Mouse (Mus musculus): ENCODE results near the gene Cdip1. TPM values are rescaled to one million over a fixed set of nuclear protein-coding genes. Genes with fewer than 3 reads are reported as not detected.
"Not testable (repeated sequence)": the region's sequence is repeated elsewhere in the genome, so short reads cannot be mapped to it uniquely, and the experiment has no call there.

The Cdip1 gene
- total RNA-seq, 2 experiments from 2014 or later: 59.0 to 66.1 TPM

DNA sequence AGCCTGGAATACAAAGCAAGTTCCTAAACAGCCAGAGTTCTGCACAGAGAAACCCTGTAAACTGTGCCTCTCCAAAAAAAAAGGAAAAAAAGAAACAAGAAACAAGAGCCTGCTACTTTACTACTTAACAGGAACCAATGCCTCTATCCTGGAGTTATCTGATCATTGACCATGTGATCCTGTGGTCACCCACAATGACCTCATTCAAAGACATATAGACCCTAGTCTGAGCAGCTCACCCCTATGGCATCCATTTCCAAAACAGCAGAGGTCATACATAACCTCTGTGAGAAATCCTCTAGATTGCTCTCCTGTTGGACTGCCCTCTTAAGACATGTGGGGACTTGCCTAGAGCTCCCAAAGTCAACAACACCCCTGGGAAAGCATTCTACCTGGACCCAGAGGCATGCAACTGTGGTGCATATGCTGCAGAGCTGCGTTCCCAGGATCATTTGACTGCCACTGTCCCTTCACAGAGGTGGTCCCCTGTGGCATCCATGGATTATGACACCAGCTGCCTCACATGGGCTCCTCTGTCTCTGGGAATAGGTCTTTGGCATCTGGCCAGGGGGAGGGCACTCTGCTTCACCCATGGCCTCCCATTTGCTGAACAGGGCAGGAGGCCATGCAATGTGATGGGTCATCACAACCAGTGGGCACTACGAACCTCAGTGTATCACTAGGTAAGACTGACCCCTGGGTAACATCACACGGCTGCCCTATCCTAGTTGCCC is 12.8 kb downstream of the Cdip1 start:
- no peak for DNase-seq
- intact Hi-C loops (cut with DNase I): no loop called here

GRCm38 (mm10) chr16:4773289-4773970 is 16.7 kb downstream of the Cdip1 start:
- intact Hi-C loops (cut with DNase I): no loop called here
- peak in 1 of 2 experiments; percentile 13 for DNase-seq

GRCm38 (mm10) chr16:4768719-4769118 is 21.4 kb downstream of the Cdip1 start:
- intact Hi-C loops (cut with DNase I): loop anchor here (10.0 kb wide), 2 partner anchors 96 to 146 kb away; no protein-coding TSS in a partner anchor
- no peak for DNase-seq

GRCm38 (mm10) chr16:4767012-4767790 is 22.9 kb downstream of the Cdip1 start:
- no peak for DNase-seq

GRCm38 (mm10) chr16:4765852-4766251 is 24.2 kb downstream of the Cdip1 start:
- intact Hi-C loops (cut with DNase I): loop anchor here (10.0 kb wide), 2 partner anchors 99 to 149 kb away; no protein-coding TSS in a partner anchor
- no peak for DNase-seq

More at GRCm38 (mm10) chr16:4767012-4767790, 22.9 kb downstream of the Cdip1 start:
- intact Hi-C loops (cut with DNase I): loop anchor here (10.0 kb wide), 2 partner anchors 98 to 148 kb away; no protein-coding TSS in a partner anchor

- intact Hi-C loops (cut with DNase I): loop anchor here (2.0 to 10.0 kb wide), 3 partner anchors 28 to 152 kb away; partner anchors contain the start of gene Cdip1
- DNase-seq: peak in 1 of 2 experiments; percentile 13
Measured at GRCm38 (mm10) chr16:4763276-4763675, 26.8 kb downstream of the Cdip1 start.

DNA sequence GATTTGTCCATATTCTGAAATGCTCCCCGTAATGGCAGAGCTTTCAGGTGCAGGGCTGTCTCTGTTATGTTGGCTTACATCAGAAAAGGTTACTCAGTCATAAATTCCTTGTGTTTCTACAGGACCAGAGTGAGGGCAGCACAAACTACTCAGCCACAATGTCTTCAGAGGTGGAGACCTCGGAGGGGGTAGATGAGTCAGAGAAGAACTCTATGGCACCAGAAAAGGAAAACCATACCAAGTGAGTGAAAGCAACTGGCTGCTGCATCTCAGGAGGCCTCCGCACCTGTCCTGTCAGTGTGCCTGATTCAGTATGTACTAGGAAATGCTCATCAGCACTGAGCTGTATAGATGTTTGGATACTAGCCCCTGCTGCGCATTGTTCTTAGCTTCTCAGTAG is 27.7 kb downstream of the Cdip1 start:
- intact Hi-C loops (cut with DNase I): loop anchor here (2.0 to 10.0 kb wide), 3 partner anchors 28 to 152 kb away; partner anchors contain the start of gene Cdip1
- DNase-seq: no peak

GRCm38 (mm10) chr16:4756660-4757335 is 33.3 kb downstream of the Cdip1 start:
- DNase-seq; intact Hi-C loops (cut with DNase I): not testable (repeated sequence)

DNA sequence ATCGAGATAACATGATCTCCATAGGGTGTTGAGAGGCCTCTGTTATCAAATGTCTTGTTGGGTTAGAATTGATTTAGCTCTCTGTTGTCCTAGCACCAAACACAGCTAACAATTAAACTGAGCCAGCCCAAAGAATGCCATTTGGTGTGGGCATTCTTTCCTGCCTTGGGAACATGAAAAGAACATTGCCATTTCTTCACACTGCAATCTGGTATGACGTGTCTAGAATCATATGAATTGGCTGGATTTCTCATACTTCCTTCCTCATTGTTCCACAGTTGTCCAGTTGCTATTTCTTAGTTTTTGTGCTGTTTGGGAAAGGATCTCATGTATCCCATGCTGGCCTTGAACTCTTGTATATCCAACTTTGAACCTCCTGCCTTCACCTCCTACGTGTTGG is 36.0 kb downstream of the Cdip1 start:
- DNase-seq: no peak

GRCm38 (mm10) chr16:4752155-4752554 is 37.9 kb downstream of the Cdip1 start:
- no peak for DNase-seq
- intact Hi-C loops (cut with DNase I): no loop called here

More for the DNA sequence above, 36.0 kb downstream of the Cdip1 start:
- intact Hi-C loops (cut with DNase I): no loop called here

DNA sequence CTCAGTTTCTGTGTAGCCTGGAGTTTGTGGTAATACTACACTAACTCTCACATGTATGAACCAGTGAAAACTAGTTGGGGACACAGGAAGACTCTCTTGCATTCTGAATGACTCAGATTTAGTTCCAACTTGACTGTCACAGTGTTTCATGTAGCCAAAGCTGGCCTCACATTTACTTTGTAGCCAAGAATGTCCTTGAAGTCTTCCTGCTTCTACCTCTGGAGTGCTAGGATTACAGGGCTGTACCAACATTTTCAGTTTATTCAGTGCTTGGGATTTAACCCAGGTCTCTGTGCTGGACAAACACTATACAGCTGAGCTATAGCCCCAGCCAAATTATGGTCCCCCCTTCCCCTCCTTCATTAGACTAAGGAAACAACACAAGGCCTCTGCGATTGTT is 47.9 kb downstream of the Cdip1 start:
- DNase-seq: no peak
- intact Hi-C loops (cut with DNase I): no loop called here

DNA sequence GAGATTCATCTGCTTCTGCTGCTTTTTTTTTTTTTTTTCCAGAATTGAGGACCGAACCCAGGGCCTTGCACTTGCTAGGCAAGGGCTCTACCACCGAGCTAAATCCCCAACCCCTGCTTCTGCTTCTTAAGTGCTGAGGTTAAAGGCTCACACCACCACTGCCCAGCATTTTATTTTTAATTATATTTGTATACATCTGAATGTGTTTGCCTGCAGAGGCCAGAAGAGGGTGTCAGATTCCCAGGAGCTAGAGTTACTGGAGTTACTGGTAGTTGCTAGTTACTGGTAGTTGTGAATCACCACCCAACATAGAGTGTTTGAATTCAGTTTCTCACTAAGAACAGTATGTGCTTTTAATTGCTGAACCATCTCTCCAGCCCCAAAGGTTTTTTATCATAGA is 50.1 kb downstream of the Cdip1 start:
- no peak for DNase-seq
- intact Hi-C loops (cut with DNase I): no loop called here

GRCm38 (mm10) chr16:4736262-4736661 is 53.8 kb downstream of the Cdip1 start:
- no peak for DNase-seq
- intact Hi-C loops (cut with DNase I): no loop called here

DNA sequence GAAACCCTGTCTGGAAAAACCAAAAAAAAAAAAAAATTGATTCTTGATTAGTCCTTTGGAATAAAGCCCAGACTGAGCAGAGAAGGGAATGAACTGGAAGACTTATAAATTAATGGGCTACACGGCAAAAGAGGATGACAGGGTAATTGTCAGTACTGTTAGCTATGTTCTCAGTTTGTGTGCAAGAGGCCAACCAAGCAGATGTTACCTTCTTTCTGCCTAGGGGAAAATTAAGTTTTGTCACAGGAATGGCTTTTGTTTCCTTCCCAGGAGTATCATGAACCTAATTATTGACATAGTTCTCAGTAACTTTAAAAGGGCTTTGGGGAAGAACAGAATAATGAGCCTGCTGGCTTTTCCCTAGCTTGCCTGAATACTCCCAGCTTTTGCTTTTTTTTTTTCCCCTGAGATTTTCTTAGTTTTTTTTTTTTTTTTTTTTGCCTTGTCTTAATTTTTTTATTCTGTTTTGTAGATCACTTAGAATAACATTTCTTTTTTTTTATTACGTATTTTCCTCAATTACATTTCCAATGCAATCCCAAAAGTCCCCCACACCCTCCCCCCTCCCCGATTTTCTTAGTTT is 59.2 kb downstream of the Cdip1 start:
- DNase-seq: no peak
- intact Hi-C loops (cut with DNase I): no loop called here

DNA sequence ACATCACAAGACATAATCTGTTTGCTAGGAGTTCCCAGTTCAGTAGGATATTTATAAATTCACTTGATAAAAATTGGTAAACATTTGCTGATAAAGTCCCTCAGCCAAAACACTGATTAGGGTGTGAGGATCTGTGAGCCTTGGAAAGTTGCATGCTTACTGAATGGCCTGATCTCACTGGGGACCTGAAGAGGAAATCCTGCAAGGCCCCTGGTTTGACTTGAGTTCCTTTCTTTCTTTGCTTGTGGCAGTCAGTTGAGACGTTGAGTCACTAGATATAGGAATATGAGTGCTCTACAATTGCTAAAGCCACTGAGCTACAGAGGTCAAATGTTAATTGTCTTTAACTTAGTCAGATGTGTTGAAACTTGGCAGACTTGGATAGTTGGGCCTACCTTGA is 62.1 kb downstream of the Cdip1 start:
- DNase-seq: no peak
- intact Hi-C loops (cut with DNase I): no loop called here

- DNase-seq: no peak
- intact Hi-C loops (cut with DNase I): no loop called here
Measured at GRCm38 (mm10) chr16:4727526-4727925, 62.6 kb downstream of the Cdip1 start.

DNA sequence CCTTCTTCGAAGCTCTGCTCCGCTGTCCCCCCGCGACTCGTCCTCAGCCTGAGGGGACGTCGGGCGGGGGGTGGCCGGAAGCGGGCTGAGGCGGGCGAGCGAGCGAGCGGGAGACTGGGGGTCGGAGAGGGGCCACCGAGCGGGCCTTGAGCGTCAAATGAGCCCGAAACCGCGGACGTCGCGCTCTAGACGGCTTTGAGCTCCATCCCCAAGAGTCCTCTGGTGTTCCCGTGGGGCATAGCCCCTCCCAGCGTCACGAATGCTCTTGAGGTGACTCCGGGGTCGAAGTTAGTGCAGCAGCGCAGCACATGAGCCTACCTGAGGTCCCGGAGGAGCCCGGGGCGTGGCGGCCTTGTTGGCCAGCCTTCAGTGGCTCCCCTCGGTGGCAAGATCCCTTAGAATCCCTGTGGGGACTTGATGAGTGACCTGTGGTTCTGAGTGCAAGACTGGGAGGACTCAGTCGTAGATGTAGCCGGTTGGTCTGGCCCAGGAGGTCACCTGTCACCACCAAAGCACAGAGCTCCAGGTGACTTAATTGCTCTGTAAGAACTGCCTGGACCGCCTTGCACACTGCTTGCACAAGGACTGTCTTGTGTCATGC is 63.5 kb downstream of the Cdip1 start:
- intact Hi-C loops (cut with DNase I): no loop called here
- no peak for DNase-seq

DNA sequence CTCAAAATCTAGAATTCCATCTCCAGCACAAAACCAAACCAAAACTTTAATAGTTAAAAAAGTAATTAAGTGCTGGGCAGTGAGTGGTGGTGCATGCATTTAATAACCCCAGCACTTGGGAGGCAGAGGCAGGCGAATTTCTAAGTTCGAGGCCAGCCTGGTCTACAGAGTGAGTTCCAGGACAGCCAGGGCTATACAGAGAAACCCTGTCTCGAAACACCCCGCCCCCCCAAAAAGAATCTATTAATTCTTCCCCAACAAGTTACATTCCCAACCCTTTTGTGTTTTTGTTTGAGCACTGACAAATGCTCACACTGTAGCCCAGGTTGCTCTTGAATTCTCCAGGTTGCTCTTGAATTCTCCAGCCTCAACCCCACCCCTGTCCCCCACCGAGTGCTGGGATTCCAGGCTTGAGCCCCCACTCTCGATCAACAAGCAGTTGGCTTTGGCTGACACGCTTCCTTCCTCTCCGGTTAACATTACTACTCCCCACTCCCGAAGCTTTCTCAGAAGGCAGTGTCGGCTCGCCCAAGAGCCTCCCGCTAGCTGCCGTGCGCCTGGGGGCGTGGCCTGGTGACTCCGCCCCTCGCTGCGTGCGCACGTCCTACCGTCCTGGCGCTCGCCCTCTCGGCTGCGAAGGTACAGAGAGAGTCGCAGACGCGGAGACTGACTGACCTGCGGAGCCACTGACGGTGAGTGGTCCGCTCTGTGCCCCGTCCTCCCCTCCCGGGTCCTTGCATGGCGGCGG is 64.1 kb downstream of the Cdip1 start, which contains the start of gene Hmox2:
Hmox2 (plus strand) TSS at position 582 of the 748 bp plus-strand sequence.
- peak; percentile 97 to 98 for DNase-seq
- intact Hi-C loops (cut with DNase I): no loop called here

GRCm38 (mm10) chr16:4725266-4725665 is 64.8 kb downstream of the Cdip1 start:
- DNase-seq: no peak
- intact Hi-C loops (cut with DNase I): no loop called here
